19 mouse cellular contexts compared by ENCODE assay signal in genomic region chr13:92759096-92759495, GRCm38 (mm10). TPM values are rescaled to one million over a fixed set of nuclear protein-coding genes. Genes with fewer than 3 reads are reported as not detected.
DNase-seq lines count a peak whose midpoint lies in the region; ATAC-seq and TF ChIP-seq lines count a peak whose summit lies in the region.
"Had no signal": no experiment of that assay in that cellular context is flagged by ENCODE, and none has a peak within 500 bp of the region (broad histone marks: within the 10 kb centered on the region; RNA-seq: fewer than 3 reads in every experiment).

No protein-coding gene starts in this region.

- H3K4me1 ChIP-seq in heart, embryonic 11.5 days (ENCODE audit: control insufficient read depth, insufficient read depth, low read length): peaks cover 21% of the 10 kb centered on the region
- peaks cover 27% of the 10 kb centered on the region for H3K4me1 ChIP-seq in heart, embryonic 15.5 days (replicated peaks)
- peaks cover 17% of the 10 kb centered on the region for H3K4me1 ChIP-seq in heart, postnatal 0 days (ENCODE audit: control insufficient read depth, insufficient read depth)
- no peaks in the 10 kb centered on the region for H3K4me1 ChIP-seq in intestine, embryonic 16.5 days (ENCODE audit: control insufficient read depth, insufficient read depth, low read length)
- H3K4me1 ChIP-seq: embryonic facial prominence, embryonic 10.5 days; hindbrain, embryonic 12.5 days had no signal

- TF ChIP-seq CTCF in left cerebral cortex, adult 2 months (IDR thresholded peaks at IDR 0.05): no peak; the same call in 1 of the 2 replicates
- TF ChIP-seq CTCF in heart, postnatal 0 days (IDR thresholded peaks at IDR 0.05; ENCODE audit: low read depth): no peak

- ATAC-seq in heart, embryonic 11.5 days (replicated peaks; ENCODE audit: insufficient number of reproducible peaks, low FRiP score, low TSS enrichment): no peak
- ATAC-seq in heart, embryonic 15.5 days (replicated peaks; ENCODE audit: insufficient number of reproducible peaks, insufficient read depth, low FRiP score, low read depth): no peak
- ATAC-seq in heart, postnatal 0 days (ENCODE audit: insufficient read depth, low read depth): peak; percentile 64
- ATAC-seq in intestine, embryonic 16.5 days: no peak
- ATAC-seq: forebrain, embryonic 14.5 days; hindbrain, embryonic 16.5 days; inflammation-experienced regulatory T-cells, adult 6 months had no signal

- H3K4me2 ChIP-seq in heart, embryonic 11.5 days: no peak overlapping the region
- no peak overlapping the region for H3K4me2 ChIP-seq in heart, embryonic 15.5 days
- H3K4me2 ChIP-seq in heart, postnatal 0 days (ENCODE audit: low read depth, low read length): no peak overlapping the region
- H3K4me2 ChIP-seq in intestine, embryonic 16.5 days (ENCODE audit: low read depth, low read length): no peak overlapping the region
- H3K4me2 ChIP-seq: hindbrain, embryonic 12.5 days had no signal

- no peak overlapping the region for H3K9ac ChIP-seq in heart, embryonic 11.5 days (ENCODE audit: low read depth, low read length)
- H3K9ac ChIP-seq in heart, embryonic 15.5 days: no peak overlapping the region
- H3K9ac ChIP-seq in heart, postnatal 0 days (replicated peaks; ENCODE audit: low read depth, low read length): no peak overlapping the region
- no peak overlapping the region for H3K9ac ChIP-seq in intestine, embryonic 16.5 days (ENCODE audit: low read depth, low read length)
- H3K9ac ChIP-seq: hindbrain, embryonic 12.5 days had no signal

- WGBS in heart, embryonic 11.5 days (ENCODE audit: insufficient replicate concordance): 67% methylated on average over 4 of the region's 4 CpGs
- 51% methylated on average over 4 of the region's 4 CpGs for WGBS in heart, embryonic 15.5 days
- 38% methylated on average over 4 of the region's 4 CpGs for WGBS in heart, postnatal 0 days
- WGBS in intestine, embryonic 16.5 days: 86% methylated on average over 4 of the region's 4 CpGs

- intact Hi-C loops in left cerebral cortex, adult 2 months (cut with DNase I): loop anchor here (2.0 to 10.0 kb wide), 3 partner anchors 298 to 646 kb away; no protein-coding TSS in a partner anchor
- intact Hi-C loops in left cerebral cortex, postnatal 10 days (cut with DNase I): loop anchor here (10.0 kb wide), 1 partner anchor 306 kb away; no protein-coding TSS in a partner anchor

- H3K4me3 ChIP-seq in heart, embryonic 11.5 days (ENCODE audit: low read depth, low read length): no peak overlapping the region
- H3K4me3 ChIP-seq in left cerebral cortex, adult 2 months: no peak overlapping the region
- H3K4me3 ChIP-seq in heart, embryonic 15.5 days: no peak overlapping the region
- H3K4me3 ChIP-seq in heart, postnatal 0 days (ENCODE audit: low read depth, low read length): no peak overlapping the region
- no peak overlapping the region for H3K4me3 ChIP-seq in intestine, embryonic 16.5 days (ENCODE audit: low read length)
- H3K4me3 ChIP-seq: embryonic facial prominence, embryonic 10.5 days; hindbrain, embryonic 12.5 days had no signal

- no peak for TF ChIP-seq EP300 in heart, postnatal 0 days (IDR thresholded peaks at IDR 0.05; ENCODE audit: low read depth)

- H3K27ac ChIP-seq in heart, embryonic 11.5 days (ENCODE audit: low read depth, low read length): peak overlapping the region; percentile 68
- H3K27ac ChIP-seq in left cerebral cortex, adult 2 months: 0 out of 2 replicates have a peak overlapping the region, but pooled peaks have one; percentile 11
- peak overlapping the region; percentile 62 for H3K27ac ChIP-seq in heart, embryonic 15.5 days
- peak overlapping the region; percentile 57; the same call in 1 of the 2 replicates for H3K27ac ChIP-seq in heart, postnatal 0 days (ENCODE audit: low read depth)
- H3K27ac ChIP-seq in intestine, embryonic 16.5 days (ENCODE audit: low read length): no peak overlapping the region
- H3K27ac ChIP-seq: embryonic facial prominence, embryonic 10.5 days; hindbrain, embryonic 12.5 days had no signal

- no peak for DNase-seq in heart, adult 8-10 months (ENCODE audit: low spot score)
- no peak for DNase-seq in left cerebral cortex, adult 2 months (ENCODE audit: extremely low spot score in 1 of 2, low spot score in 2 of 2)
- no peak for DNase-seq in left cerebral cortex, postnatal 10 days (ENCODE audit: extremely low spot score in 1 of 2, low spot score in 2 of 2)
- DNase-seq in heart, postnatal 0 days (ENCODE audit: low spot score): peak; percentile 59
- DNase-seq: adrenal gland, adult 2 months; adrenal gland, postnatal 25 days; cerebellum, adult 2 months; cerebellum, postnatal 10 days; gastrocnemius, postnatal 10 days; kidney, adult 11 months; kidney, adult 9 months had no signal

- no peaks in the 10 kb centered on the region; the same call in none of the 2 replicates for H3K27me3 ChIP-seq in heart, embryonic 11.5 days (ENCODE audit: control insufficient read depth, insufficient read depth, low read length)
- 0 out of 2 replicates have a peak, but pooled peaks cover 3% of the 10 kb centered on the region for H3K27me3 ChIP-seq in heart, embryonic 15.5 days
- H3K27me3 ChIP-seq in heart, postnatal 0 days (ENCODE audit: control insufficient read depth, insufficient read depth, low read length): no peaks in the 10 kb centered on the region
- no peaks in the 10 kb centered on the region for H3K27me3 ChIP-seq in intestine, embryonic 16.5 days (replicated peaks; ENCODE audit: control insufficient read depth, insufficient read depth, low read length)
- H3K27me3 ChIP-seq: hindbrain, embryonic 12.5 days had no signal

- H3K9me3 ChIP-seq in heart, embryonic 11.5 days (replicated peaks; ENCODE audit: control insufficient read depth, low read length): no peaks in the 10 kb centered on the region
- no peaks in the 10 kb centered on the region for H3K9me3 ChIP-seq in heart, embryonic 15.5 days (replicated peaks)
- no peaks in the 10 kb centered on the region for H3K9me3 ChIP-seq in heart, postnatal 0 days (replicated peaks; ENCODE audit: control insufficient read depth, low read length)
- H3K9me3 ChIP-seq in intestine, embryonic 16.5 days (ENCODE audit: control insufficient read depth, low read length): no peaks in the 10 kb centered on the region
- H3K9me3 ChIP-seq: embryonic facial prominence, embryonic 10.5 days; hindbrain, embryonic 12.5 days had no signal

- H3K36me3 ChIP-seq in heart, embryonic 11.5 days (ENCODE audit: control insufficient read depth, insufficient read depth, low read length): no peaks in the 10 kb centered on the region
- H3K36me3 ChIP-seq in heart, embryonic 15.5 days: no peaks in the 10 kb centered on the region
- H3K36me3 ChIP-seq in heart, postnatal 0 days (replicated peaks; ENCODE audit: control insufficient read depth, insufficient read depth, low read length): no peaks in the 10 kb centered on the region
- H3K36me3 ChIP-seq in intestine, embryonic 16.5 days (ENCODE audit: control insufficient read depth, insufficient read depth, low read length): no peaks in the 10 kb centered on the region
- H3K36me3 ChIP-seq: embryonic facial prominence, embryonic 10.5 days; hindbrain, embryonic 12.5 days had no signal

RNA-seq across cellular contexts. Expression of gene Thbs4, which starts 35.5 kb away (rescaled TPM):
- polyA plus RNA-seq in heart, embryonic 11.5 days (2014; fragmentation: Nextera tagmentation; extraction: Ambion mirVana): 39.4 and 52.7 TPM in 2 replicates
- total RNA-seq in heart, adult 8-10 months (2022): 1 to 10 TPM; 4.5 to 7.9 (median 6.6) TPM
- total RNA-seq in left cerebral cortex, adult 2 months (2021): 1 to 10 TPM; 3.4 to 5.8 TPM
- 1 to 10 TPM; 1.3 to 2.3 TPM for total RNA-seq in left cerebral cortex, postnatal 10 days (2021)
- 28.6 and 38.2 TPM in 2 replicates for polyA plus RNA-seq in heart, embryonic 15.5 days (2015; fragmentation: Nextera tagmentation; extraction: Ambion mirVana)
- total RNA-seq in heart, postnatal 0 days (2014; rRNA removed; ENCODE audit: low replicate concordance): 15.3 and 26.6 TPM in 2 replicates
- polyA plus RNA-seq in heart, postnatal 0 days (2015; fragmentation: Nextera tagmentation; extraction: Ambion mirVana): 11.7 and 13.4 TPM in 2 replicates
- polyA plus RNA-seq in intestine, embryonic 16.5 days (2015; fragmentation: Nextera tagmentation; extraction: Ambion mirVana): 19.6 and 22.0 TPM in 2 replicates
- polyA plus RNA-seq: inflammation-experienced regulatory T-cells, adult 6 months had no signal
